Mouse (Mus musculus): ENCODE data around the gene Ddx47. TPM values are rescaled to one million over a fixed set of nuclear protein-coding genes. Genes with fewer than 3 reads are reported as not detected.

The Ddx47 gene
- polyA plus RNA-seq, 1 experiment from 2014 or later: 126 TPM

- ATAC-seq (ENCODE audit: insufficient number of reproducible peaks, insufficient read depth, low FRiP score, low TSS enrichment, low read depth): no peak
- no peak overlapping the region for H3K9ac ChIP-seq (replicated peaks)
- H3K4me3 ChIP-seq (replicated peaks): peak overlapping the region; percentile 20
- no peaks in the 10 kb centered on the region for H3K36me3 ChIP-seq
- H3K9me3 ChIP-seq: no peaks in the 10 kb centered on the region
- H3K4me1 ChIP-seq (replicated peaks): peaks cover 10% of the 10 kb centered on the region
- H3K4me2 ChIP-seq: peak overlapping the region; percentile 54
- H3K27me3 ChIP-seq: peaks cover 17% of the 10 kb centered on the region
- no peak overlapping the region for H3K27ac ChIP-seq
- WGBS: 2% methylated on average over 21 of the region's 21 CpGs
Measured at GRCm38 (mm10) chr6:135040275-135040871, 29.0 kb downstream of the Ddx47 start.

GRCm38 (mm10) chr6:135041930-135042329 is 30.5 kb downstream of the Ddx47 start:
- no peaks in the 10 kb centered on the region for H3K9me3 ChIP-seq
- peaks cover 10% of the 10 kb centered on the region for H3K4me1 ChIP-seq (replicated peaks)
- no peak overlapping the region for H3K9ac ChIP-seq (replicated peaks)
- 80% methylated on average over 3 of the region's 3 CpGs for WGBS
- no peak overlapping the region for H3K4me3 ChIP-seq (replicated peaks)
- H3K4me2 ChIP-seq: no peak overlapping the region
- peaks cover 17% of the 10 kb centered on the region for H3K27me3 ChIP-seq
- H3K36me3 ChIP-seq: no peaks in the 10 kb centered on the region
- ATAC-seq (ENCODE audit: insufficient number of reproducible peaks, insufficient read depth, low FRiP score, low TSS enrichment, low read depth): no peak
- no peak overlapping the region for H3K27ac ChIP-seq

GRCm38 (mm10) chr6:135047276-135047675 is 35.9 kb downstream of the Ddx47 start:
- no peak overlapping the region for H3K9ac ChIP-seq (replicated peaks)
- 69% methylated on average over 9 of the region's 9 CpGs for WGBS
- peaks cover 11% of the 10 kb centered on the region for H3K27me3 ChIP-seq
- H3K4me2 ChIP-seq: no peak overlapping the region
- no peaks in the 10 kb centered on the region for H3K9me3 ChIP-seq
- no peak overlapping the region for H3K27ac ChIP-seq
- no peaks in the 10 kb centered on the region for H3K36me3 ChIP-seq
- H3K4me3 ChIP-seq (replicated peaks): no peak overlapping the region
- no peaks in the 10 kb centered on the region; the same call in 1 of the 2 replicates for H3K4me1 ChIP-seq (replicated peaks)
- ATAC-seq (ENCODE audit: insufficient number of reproducible peaks, insufficient read depth, low FRiP score, low TSS enrichment, low read depth): no peak

- H3K9ac ChIP-seq (replicated peaks): no peak overlapping the region
- no peak overlapping the region for H3K4me2 ChIP-seq
- no peak overlapping the region for H3K4me3 ChIP-seq (replicated peaks)
- no peaks in the 10 kb centered on the region for H3K9me3 ChIP-seq
- no peaks in the 10 kb centered on the region for H3K36me3 ChIP-seq
- no peaks in the 10 kb centered on the region; the same call in 1 of the 2 replicates for H3K4me1 ChIP-seq (replicated peaks)
- no peak overlapping the region for H3K27ac ChIP-seq
- peaks cover 11% of the 10 kb centered on the region for H3K27me3 ChIP-seq
- WGBS: 66% methylated on average over 6 of the region's 6 CpGs
- ATAC-seq (ENCODE audit: insufficient number of reproducible peaks, insufficient read depth, low FRiP score, low TSS enrichment, low read depth): no peak
Measured at GRCm38 (mm10) chr6:135048509-135048908, 37.1 kb downstream of the Ddx47 start.

GRCm38 (mm10) chr6:135048956-135049355 is 37.5 kb downstream of the Ddx47 start:
- Histone ChIP-seq H3K9ac (replicated peaks) (no peak overlapping the region), H3K27ac (no peak overlapping the region), H3K27me3 (peaks cover 11% of the 10 kb centered on the region), H3K4me2 (no peak overlapping the region), H3K4me1 (replicated peaks) (no peaks in the 10 kb centered on the region; the same call in 1 of the 2 replicates), H3K9me3 (no peaks in the 10 kb centered on the region), H3K36me3 (no peaks in the 10 kb centered on the region), H3K4me3 (replicated peaks) (no peak overlapping the region)
- 69% methylated on average over 16 of the region's 16 CpGs for WGBS
- ATAC-seq (ENCODE audit: insufficient number of reproducible peaks, insufficient read depth, low FRiP score, low TSS enrichment, low read depth): 0 out of 2 replicates have a peak, but pooled peaks have one; percentile 37

- Histone ChIP-seq H3K36me3 (no peaks in the 10 kb centered on the region), H3K4me3 (replicated peaks) (no peak overlapping the region), H3K27me3 (no peaks in the 10 kb centered on the region; the same call in 1 of the 2 replicates), H3K9me3 (no peaks in the 10 kb centered on the region), H3K9ac (replicated peaks) (no peak overlapping the region), H3K4me2 (no peak overlapping the region), H3K27ac (no peak overlapping the region), H3K4me1 (replicated peaks) (no peaks in the 10 kb centered on the region; the same call in 1 of the 2 replicates)
- 73% methylated on average over 3 of the region's 3 CpGs for WGBS
- no peak for ATAC-seq (ENCODE audit: insufficient number of reproducible peaks, insufficient read depth, low FRiP score, low TSS enrichment, low read depth)
Measured at GRCm38 (mm10) chr6:135053789-135054188, 42.4 kb downstream of the Ddx47 start.

- H3K9me3 ChIP-seq: no peaks in the 10 kb centered on the region
- 43% methylated on average over 4 of the region's 4 CpGs for WGBS
Measured at GRCm38 (mm10) chr6:135055882-135056281, 44.5 kb downstream of the Ddx47 start.

GRCm38 (mm10) chr6:135060728-135061127 is 49.3 kb downstream of the Ddx47 start:
- Histone ChIP-seq H3K4me3 (replicated peaks) (no peak overlapping the region), H3K4me1 (replicated peaks) (peaks cover 8% of the 10 kb centered on the region), H3K27me3 (peaks cover 19% of the 10 kb centered on the region; the same call in 1 of the 2 replicates), H3K27ac (no peak overlapping the region), H3K36me3 (no peaks in the 10 kb centered on the region), H3K4me2 (no peak overlapping the region), H3K9ac (replicated peaks) (no peak overlapping the region), H3K9me3 (no peaks in the 10 kb centered on the region)
- no peak for ATAC-seq (ENCODE audit: insufficient number of reproducible peaks, insufficient read depth, low FRiP score, low TSS enrichment, low read depth)
- 91% methylated on average over 4 of the region's 4 CpGs for WGBS

More at GRCm38 (mm10) chr6:135055882-135056281, 44.5 kb downstream of the Ddx47 start:
- Histone ChIP-seq H3K36me3 (no peaks in the 10 kb centered on the region), H3K4me1 (replicated peaks) (no peaks in the 10 kb centered on the region), H3K4me2 (no peak overlapping the region), H3K27ac (no peak overlapping the region), H3K9ac (replicated peaks) (no peak overlapping the region), H3K27me3 (no peaks in the 10 kb centered on the region; the same call in 1 of the 2 replicates), H3K4me3 (replicated peaks) (no peak overlapping the region)
- no peak for ATAC-seq (ENCODE audit: insufficient number of reproducible peaks, insufficient read depth, low FRiP score, low TSS enrichment, low read depth)

GRCm38 (mm10) chr6:135064621-135065020 is 53.2 kb downstream of the Ddx47 start:
- peaks cover 21% of the 10 kb centered on the region for H3K4me1 ChIP-seq (replicated peaks)
- no peaks in the 10 kb centered on the region for H3K9me3 ChIP-seq
- no peak overlapping the region for H3K4me3 ChIP-seq (replicated peaks)
- H3K27me3 ChIP-seq: peaks cover 31% of the 10 kb centered on the region; the same call in 1 of the 2 replicates
- no peak for ATAC-seq (ENCODE audit: insufficient number of reproducible peaks, insufficient read depth, low FRiP score, low TSS enrichment, low read depth)
- H3K4me2 ChIP-seq: no peak overlapping the region
- no peak overlapping the region for H3K9ac ChIP-seq (replicated peaks)
- no peaks in the 10 kb centered on the region for H3K36me3 ChIP-seq
- 75% methylated on average over 12 of the region's 12 CpGs for WGBS
- no peak overlapping the region for H3K27ac ChIP-seq

GRCm38 (mm10) chr6:135065236-135065957 is 54.0 kb downstream of the Ddx47 start, which contains the start of gene Gprc5a:
Gene Gprc5a, plus strand, starts transcription at chr6:135065651.
- Histone ChIP-seq H3K4me1 (replicated peaks) (peaks cover 21% of the 10 kb centered on the region), H3K4me3 (replicated peaks) (peak within 1 kb of the TSS; percentile 46), H3K9me3 (no peaks in the 10 kb centered on the region), H3K27me3 (peaks cover 31% of the 10 kb centered on the region; the same call in 1 of the 2 replicates), H3K36me3 (no peaks in the 10 kb centered on the region), H3K4me2 (peak within 1 kb of the TSS; percentile 77), H3K9ac (replicated peaks) (peak within 1 kb of the TSS; percentile 53; the same call in 1 of the 2 replicates), H3K27ac (no peak within 1 kb of the TSS)
- WGBS: 1% methylated on average over 44 of the region's 44 CpGs
- peak; percentile 34 for ATAC-seq (ENCODE audit: insufficient number of reproducible peaks, insufficient read depth, low FRiP score, low TSS enrichment, low read depth)

GRCm38 (mm10) chr6:135066795-135067445 is 55.5 kb downstream of the Ddx47 start:
- Histone ChIP-seq H3K9ac (replicated peaks) (no peak overlapping the region), H3K36me3 (no peaks in the 10 kb centered on the region), H3K27ac (no peak overlapping the region), H3K4me2 (no peak overlapping the region), H3K4me3 (replicated peaks) (no peak overlapping the region), H3K4me1 (replicated peaks) (peaks cover 21% of the 10 kb centered on the region), H3K27me3 (peaks cover 31% of the 10 kb centered on the region; the same call in 1 of the 2 replicates), H3K9me3 (no peaks in the 10 kb centered on the region)
- ATAC-seq (ENCODE audit: insufficient number of reproducible peaks, insufficient read depth, low FRiP score, low TSS enrichment, low read depth): no peak
- 34% methylated on average over 6 of the region's 6 CpGs for WGBS

Measured in limb, embryonic 12.5 days (tissue).